Mouse (Mus musculus) olfactory bulb, adult 2 months (tissue): Measurements from ENCODE around the gene AI413582. TPM values are rescaled to one million over a fixed set of nuclear protein-coding genes. Genes with fewer than 3 reads are reported as not detected.

Experiments
- H3K27ac ChIP-seq: fragments of 200-500 bp; 2 replicates; pipeline ENCODE4 v1.5.1; 2012; ENCODE audit warnings: low read depth, low read length; ENCODE audit not compliant: insufficient read depth
- H3K4me1 ChIP-seq: fragments of 200-500 bp; 2 replicates; pipeline ENCODE4 v1.6.1; 2012; ENCODE audit warnings: low read length; ENCODE audit not compliant: control insufficient read depth, insufficient read depth
- H3K4me3 ChIP-seq: fragments of 200-500 bp; 2 replicates; pipeline ENCODE4 v1.5.1; 2012; ENCODE audit warnings: mild to moderate bottlenecking, low read depth, low read length, moderate library complexity; ENCODE audit not compliant: insufficient read depth
- CTCF ChIP-seq: fragments of 200-500 bp; IDR thresholded peaks from 2 replicates; pipeline ENCODE4 v1.5.1; 2012; ENCODE audit warnings: low read depth, mild to moderate bottlenecking, low read length, moderate library complexity; ENCODE audit not compliant: insufficient read depth
- POLR2A ChIP-seq: fragments of 200-500 bp; IDR thresholded peaks from 2 replicates; pipeline ENCODE4 v1.6.1; 2012; ENCODE audit warnings: mild to moderate bottlenecking, low read depth, low read length, moderate library complexity; ENCODE audit not compliant: insufficient read depth
- WGBS: fragments of 180-500 bp; shearing (Covaris S2); methylation state at CpG from one replicate; pipeline ENCODE4 v1.1.7; 2018; 5-methylcytosine and 5-hydroxymethylcytosine counted together
- polyA plus RNA-seq: library from polyadenylated mRNA; stranded (reverse); fragments of >200 nt; gene quantifications from 2 replicates; pipeline ENCODE4 v1.2.4, GENCODE M21; 2012; ENCODE audit warnings: low replicate concordance; ENCODE audit not compliant: missing spikeins, insufficient read depth, insufficient read length

Gene AI413582
- polyA plus RNA-seq, 1 experiment = not detected

DNA sequence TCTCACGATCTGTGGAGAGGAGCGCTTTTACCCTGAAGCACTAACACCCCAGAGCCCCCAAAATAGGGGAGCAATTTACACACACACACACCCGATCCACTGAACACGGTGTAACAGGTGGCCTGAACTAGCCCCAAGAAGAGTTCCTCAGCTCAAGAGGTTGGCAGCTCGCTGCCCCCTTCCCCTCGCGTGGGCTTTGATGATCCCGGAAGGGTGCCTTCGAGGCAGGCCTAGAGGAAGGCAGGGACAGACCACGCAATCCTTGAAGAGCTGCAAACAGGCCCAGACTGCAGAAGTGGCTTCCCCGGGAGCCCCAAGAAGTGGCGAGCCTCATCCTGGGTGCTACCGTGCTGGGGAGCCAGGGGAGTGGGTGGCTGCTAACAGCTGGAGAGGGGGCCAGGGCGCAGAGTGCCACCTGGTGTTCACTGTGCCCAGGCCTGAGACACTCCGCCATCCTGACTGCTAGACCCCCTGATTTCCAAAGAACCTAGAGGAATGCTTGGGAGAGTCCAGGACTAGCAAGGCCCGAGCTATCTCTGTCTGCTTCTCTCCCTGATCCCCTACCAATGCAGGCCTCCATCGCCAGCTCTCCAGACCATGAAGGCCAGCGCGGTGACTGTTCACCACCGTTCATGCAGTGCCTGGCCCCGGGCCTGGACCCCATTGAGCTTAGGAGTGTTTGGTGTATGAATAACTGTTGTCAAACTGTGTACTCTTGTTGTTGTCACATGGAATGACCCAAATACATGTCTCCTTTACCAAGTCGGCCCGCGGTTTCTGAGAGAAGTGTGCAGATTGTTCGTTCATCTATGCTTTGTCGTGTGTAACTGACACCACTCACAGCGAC, 51.4 kb downstream of the AI413582 start:
- peaks cover 56% of the 10 kb centered on the region for H3K4me1 ChIP-seq
- peak overlapping the region; percentile 68 for H3K4me3 ChIP-seq
- 38% methylated on average over 27 of the region's 27 CpGs for WGBS
- 0 out of 2 replicates have a peak overlapping the region, but pooled peaks have one; percentile 0 for H3K27ac ChIP-seq
- TF ChIP-seq POLR2A (no peak), CTCF (peak; percentile 24; the same call in 1 of the 2 replicates)

Other genes with a start within 250 kb of the AI413582 start
- gene Grm4, start 44.4 kb downstream of the AI413582 start, polyA plus RNA-seq = not detected in 2 replicates
- not detected in 2 replicates for gene Hmga1, start 9.3 kb downstream of the AI413582 start, polyA plus RNA-seq
- gene Nudt3, start 57.7 kb upstream of the AI413582 start, polyA plus RNA-seq = 554 TPM in 1 of 2 replicates, not detected in the other
- gene RPS10-NUDT3, start 69.5 kb upstream of the AI413582 start, polyA plus RNA-seq = not detected in 2 replicates
- 934 TPM in 1 of 2 replicates, not detected in the other for gene Rps10, start 70.9 kb upstream of the AI413582 start, polyA plus RNA-seq
- gene Pacsin1, start 89.8 kb upstream of the AI413582 start, polyA plus RNA-seq = 329 TPM in 1 of 2 replicates, not detected in the other
- gene Spdef, start 163.2 kb upstream of the AI413582 start, polyA plus RNA-seq = not detected in 2 replicates